Mouse (Mus musculus): ENCODE data around the gene Reps2. TPM values are rescaled to one million over a fixed set of nuclear protein-coding genes. Genes with fewer than 3 reads are reported as not detected.

Reps2 gene
- polyA plus RNA-seq, 1 experiment from 2014 or later = 0.86 TPM

GRCm38 (mm10) chrX:162565501-162565900 lies 77.9 kb downstream of the Reps2 start:
- H3K27ac ChIP-seq (ENCODE audit: low read depth, low read length) = no peak overlapping the region
- no peak overlapping the region for H3K4me3 ChIP-seq (ENCODE audit: low read depth, low read length)
- no peaks in the 10 kb centered on the region for H3K9me3 ChIP-seq (ENCODE audit: control insufficient read depth, low read length)
- ATAC-seq (ENCODE audit: insufficient read depth, low FRiP score, low TSS enrichment) (no peak), DNase-seq (ENCODE audit: low spot score) (no peak)
- H3K27me3 ChIP-seq (ENCODE audit: control insufficient read depth, insufficient read depth, low read length) = no peaks in the 10 kb centered on the region
- H3K4me1 ChIP-seq (ENCODE audit: control insufficient read depth, insufficient read depth, low read length) = no peaks in the 10 kb centered on the region
- H3K9ac ChIP-seq (ENCODE audit: low read length) = no peak overlapping the region
- 90% methylated on average over 4 of the region's 4 CpGs for WGBS
- no peaks in the 10 kb centered on the region for H3K36me3 ChIP-seq (ENCODE audit: control insufficient read depth, insufficient read depth, low read length)
- no peak overlapping the region for H3K4me2 ChIP-seq (ENCODE audit: low read depth)

GRCm38 (mm10) chrX:162556459-162556841 lies 87.0 kb downstream of the Reps2 start:
- H3K4me2 ChIP-seq (ENCODE audit: low read depth) = no peak overlapping the region
- no peak overlapping the region for H3K9ac ChIP-seq (ENCODE audit: low read length)
- ATAC-seq (ENCODE audit: insufficient read depth, low FRiP score, low TSS enrichment) (no peak), DNase-seq (ENCODE audit: low spot score) (no peak)
- no peaks in the 10 kb centered on the region for H3K36me3 ChIP-seq (ENCODE audit: control insufficient read depth, insufficient read depth, low read length)
- WGBS = 67% methylated on average over 6 of the region's 6 CpGs
- H3K4me1 ChIP-seq (ENCODE audit: control insufficient read depth, insufficient read depth, low read length) = no peaks in the 10 kb centered on the region
- no peaks in the 10 kb centered on the region for H3K9me3 ChIP-seq (ENCODE audit: control insufficient read depth, low read length)
- H3K27me3 ChIP-seq (ENCODE audit: control insufficient read depth, insufficient read depth, low read length) = no peaks in the 10 kb centered on the region
- H3K27ac ChIP-seq (ENCODE audit: low read depth, low read length) = no peak overlapping the region
- H3K4me3 ChIP-seq (ENCODE audit: low read depth, low read length) = no peak overlapping the region

GRCm38 (mm10) chrX:162555729-162556458 lies 87.6 kb downstream of the Reps2 start:
- Histone ChIP-seq H3K9me3 (ENCODE audit: control insufficient read depth, low read length) (no peaks in the 10 kb centered on the region), H3K4me2 (ENCODE audit: low read depth) (no peak overlapping the region), H3K4me1 (ENCODE audit: control insufficient read depth, insufficient read depth, low read length) (no peaks in the 10 kb centered on the region), H3K36me3 (ENCODE audit: control insufficient read depth, insufficient read depth, low read length) (no peaks in the 10 kb centered on the region), H3K27ac (ENCODE audit: low read depth, low read length) (no peak overlapping the region), H3K27me3 (ENCODE audit: control insufficient read depth, insufficient read depth, low read length) (no peaks in the 10 kb centered on the region), H3K4me3 (ENCODE audit: low read depth, low read length) (no peak overlapping the region), H3K9ac (ENCODE audit: low read length) (no peak overlapping the region)
- no peak for DNase-seq (ENCODE audit: low spot score)
- ATAC-seq (ENCODE audit: insufficient read depth, low FRiP score, low TSS enrichment) = no peak
- 79% methylated on average over 1 of the region's 1 CpGs for WGBS

GRCm38 (mm10) chrX:162554513-162554912 lies 88.9 kb downstream of the Reps2 start:
- WGBS = 71% methylated on average over 3 of the region's 3 CpGs
- Histone ChIP-seq H3K36me3 (ENCODE audit: control insufficient read depth, insufficient read depth, low read length) (no peaks in the 10 kb centered on the region), H3K27ac (ENCODE audit: low read depth, low read length) (no peak overlapping the region), H3K4me3 (ENCODE audit: low read depth, low read length) (no peak overlapping the region), H3K9me3 (ENCODE audit: control insufficient read depth, low read length) (no peaks in the 10 kb centered on the region), H3K9ac (ENCODE audit: low read length) (no peak overlapping the region), H3K4me2 (ENCODE audit: low read depth) (no peak overlapping the region), H3K27me3 (ENCODE audit: control insufficient read depth, insufficient read depth, low read length) (no peaks in the 10 kb centered on the region), H3K4me1 (ENCODE audit: control insufficient read depth, insufficient read depth, low read length) (no peaks in the 10 kb centered on the region)
- DNase-seq (ENCODE audit: low spot score) = no peak
- ATAC-seq (ENCODE audit: insufficient read depth, low FRiP score, low TSS enrichment) = no peak

GRCm38 (mm10) chrX:162552383-162552782 lies 91.1 kb downstream of the Reps2 start:
- ATAC-seq (ENCODE audit: insufficient read depth, low FRiP score, low TSS enrichment) = no peak
- Histone ChIP-seq H3K27me3 (ENCODE audit: control insufficient read depth, insufficient read depth, low read length) (no peaks in the 10 kb centered on the region), H3K4me2 (ENCODE audit: low read depth) (no peak overlapping the region), H3K4me1 (ENCODE audit: control insufficient read depth, insufficient read depth, low read length) (no peaks in the 10 kb centered on the region), H3K9me3 (ENCODE audit: control insufficient read depth, low read length) (no peaks in the 10 kb centered on the region), H3K36me3 (ENCODE audit: control insufficient read depth, insufficient read depth, low read length) (no peaks in the 10 kb centered on the region), H3K27ac (ENCODE audit: low read depth, low read length) (no peak overlapping the region), H3K9ac (ENCODE audit: low read length) (no peak overlapping the region), H3K4me3 (ENCODE audit: low read depth, low read length) (no peak overlapping the region)
- no peak for DNase-seq (ENCODE audit: low spot score)
- WGBS = 48% methylated on average over 8 of the region's 8 CpGs

- 0 out of 2 replicates have a peak, but pooled peaks cover 8% of the 10 kb centered on the region for H3K27me3 ChIP-seq (ENCODE audit: control insufficient read depth, insufficient read depth, low read length)
- no peak overlapping the region for H3K4me3 ChIP-seq (ENCODE audit: low read depth, low read length)
- H3K4me2 ChIP-seq (ENCODE audit: low read depth) = no peak overlapping the region
- DNase-seq (ENCODE audit: low spot score) (no peak), ATAC-seq (ENCODE audit: insufficient read depth, low FRiP score, low TSS enrichment) (no peak)
- no peak overlapping the region for H3K9ac ChIP-seq (ENCODE audit: low read length)
- no peaks in the 10 kb centered on the region for H3K36me3 ChIP-seq (ENCODE audit: control insufficient read depth, insufficient read depth, low read length)
- H3K4me1 ChIP-seq (ENCODE audit: control insufficient read depth, insufficient read depth, low read length) = no peaks in the 10 kb centered on the region
- H3K27ac ChIP-seq (ENCODE audit: low read depth, low read length) = no peak overlapping the region
- H3K9me3 ChIP-seq (ENCODE audit: control insufficient read depth, low read length) = no peaks in the 10 kb centered on the region
These were observed 98.4 kb downstream of the Reps2 start for GRCm38 (mm10) chrX:162545037-162545436.

- no peaks in the 10 kb centered on the region for H3K36me3 ChIP-seq (ENCODE audit: control insufficient read depth, insufficient read depth, low read length)
- 0 out of 2 replicates have a peak, but pooled peaks cover 8% of the 10 kb centered on the region for H3K27me3 ChIP-seq (ENCODE audit: control insufficient read depth, insufficient read depth, low read length)
- H3K4me2 ChIP-seq (ENCODE audit: low read depth) = no peak overlapping the region
- ATAC-seq (ENCODE audit: insufficient read depth, low FRiP score, low TSS enrichment) = no peak
- no peak overlapping the region for H3K4me3 ChIP-seq (ENCODE audit: low read depth, low read length)
- H3K9me3 ChIP-seq (ENCODE audit: control insufficient read depth, low read length) = no peaks in the 10 kb centered on the region
- WGBS = 76% methylated on average over 1 of the region's 1 CpGs
- no peaks in the 10 kb centered on the region for H3K4me1 ChIP-seq (ENCODE audit: control insufficient read depth, insufficient read depth, low read length)
- no peak overlapping the region for H3K27ac ChIP-seq (ENCODE audit: low read depth, low read length)
- H3K9ac ChIP-seq (ENCODE audit: low read length) = no peak overlapping the region
- DNase-seq (ENCODE audit: low spot score) = no peak
These were observed 100.7 kb downstream of the Reps2 start for GRCm38 (mm10) chrX:162542576-162543227.

- WGBS = 93% methylated on average over 1 of the region's 1 CpGs
- 0 out of 2 replicates have a peak, but pooled peaks cover 8% of the 10 kb centered on the region for H3K27me3 ChIP-seq (ENCODE audit: control insufficient read depth, insufficient read depth, low read length)
- no peaks in the 10 kb centered on the region for H3K4me1 ChIP-seq (ENCODE audit: control insufficient read depth, insufficient read depth, low read length)
- no peak overlapping the region for H3K4me3 ChIP-seq (ENCODE audit: low read depth, low read length)
- no peaks in the 10 kb centered on the region for H3K9me3 ChIP-seq (ENCODE audit: control insufficient read depth, low read length)
- no peak overlapping the region for H3K9ac ChIP-seq (ENCODE audit: low read length)
- H3K27ac ChIP-seq (ENCODE audit: low read depth, low read length) = no peak overlapping the region
- DNase-seq (ENCODE audit: low spot score) (no peak), ATAC-seq (ENCODE audit: insufficient read depth, low FRiP score, low TSS enrichment) (no peak)
- no peaks in the 10 kb centered on the region for H3K36me3 ChIP-seq (ENCODE audit: control insufficient read depth, insufficient read depth, low read length)
- no peak overlapping the region for H3K4me2 ChIP-seq (ENCODE audit: low read depth)
These were observed 101.5 kb downstream of the Reps2 start for GRCm38 (mm10) chrX:162541961-162542360.

- Histone ChIP-seq H3K36me3 (ENCODE audit: control insufficient read depth, insufficient read depth, low read length) (no peaks in the 10 kb centered on the region), H3K4me1 (ENCODE audit: control insufficient read depth, insufficient read depth, low read length) (no peaks in the 10 kb centered on the region), H3K4me2 (ENCODE audit: low read depth) (no peak overlapping the region), H3K9me3 (ENCODE audit: control insufficient read depth, low read length) (no peaks in the 10 kb centered on the region), H3K27ac (ENCODE audit: low read depth, low read length) (no peak overlapping the region), H3K27me3 (ENCODE audit: control insufficient read depth, insufficient read depth, low read length) (no peaks in the 10 kb centered on the region), H3K9ac (ENCODE audit: low read length) (no peak overlapping the region), H3K4me3 (ENCODE audit: low read depth, low read length) (no peak overlapping the region)
- DNase-seq (ENCODE audit: low spot score) = no peak
- no peak for ATAC-seq (ENCODE audit: insufficient read depth, low FRiP score, low TSS enrichment)
- 93% methylated on average over 2 of the region's 2 CpGs for WGBS
These were observed 112.4 kb downstream of the Reps2 start for GRCm38 (mm10) chrX:162531016-162531415.

Data from neural tube, embryonic 11.5 days (tissue).